Mouse (Mus musculus) neural tube, embryonic 14.5 days (tissue): ENCODE data around the gene Unc5a. TPM values are rescaled to one million over a fixed set of nuclear protein-coding genes. Genes with fewer than 3 reads are reported as not detected.

Experiments used
- ATAC-seq: fragments of 200-750 bp; cut with Nextera tagmentation; 2 replicates; pipeline ENCODE4 v1.8.0; 2017; ENCODE audit warnings: low read depth, mild to moderate bottlenecking, moderate TSS enrichment, moderate library complexity
- H3K27ac ChIP-seq: fragments of 300-500 bp; sonication (generic); 2 replicates; pipeline ENCODE4 v1.5.1; 2014; ENCODE audit warnings: low read depth, mild to moderate bottlenecking, control low read depth, low read length, moderate library complexity, mixed read lengths
- H3K27me3 ChIP-seq: fragments of 300-500 bp; sonication (generic); 2 replicates; pipeline ENCODE4 v1.6.1; 2014; ENCODE audit warnings: low read length; ENCODE audit not compliant: control insufficient read depth, insufficient read depth
- H3K36me3 ChIP-seq: fragments of 300-500 bp; sonication (generic); 2 replicates; pipeline ENCODE4 v1.6.1; 2014; ENCODE audit warnings: low read length, mixed read lengths; ENCODE audit not compliant: control insufficient read depth, insufficient read depth
- H3K4me1 ChIP-seq: fragments of 300-500 bp; sonication (generic); 2 replicates; pipeline ENCODE4 v1.6.1; 2014; ENCODE audit warnings: low read length; ENCODE audit not compliant: control insufficient read depth, insufficient read depth
- H3K4me2 ChIP-seq: fragments of 300-500 bp; sonication (generic); 2 replicates; pipeline ENCODE4 v1.6.1; 2014; ENCODE audit warnings: mild to moderate bottlenecking, low read depth, low read length, control low read depth
- H3K4me3 ChIP-seq: fragments of 300-500 bp; sonication (generic); 2 replicates; pipeline ENCODE4 v1.5.1; 2014; ENCODE audit warnings: low read depth, low read length, control low read depth, mixed read lengths
- H3K9ac ChIP-seq: fragments of 300-500 bp; sonication (generic); replicated peaks from 2 replicates; pipeline ENCODE4 v1.6.1; 2014; ENCODE audit warnings: low read depth, mild to moderate bottlenecking, control low read depth, low read length, mixed read lengths
- H3K9me3 ChIP-seq: fragments of 300-500 bp; sonication (generic); 2 replicates; pipeline ENCODE4 v1.6.1; 2016; ENCODE audit warnings: low read length; ENCODE audit not compliant: control insufficient read depth
- WGBS: fragments of 180-500 bp; shearing (Covaris S2); extraction: QIAGEN DNeasy Blood & Tissue Kit; methylation state at CpG from one replicate; pipeline ENCODE4 v1.1.7; 2014; 5-methylcytosine and 5-hydroxymethylcytosine counted together
- polyA plus RNA-seq: library from polyadenylated mRNA; unstranded; fragments of >200 nt; fragmentation: Nextera tagmentation; extraction: Ambion mirVana; gene quantifications from 2 replicates; pipeline ENCODE4 v1.2.1, GENCODE M21; 2014

Gene Unc5a
- polyA plus RNA-seq, 1 experiment from 2014 or later: 15.7 TPM

GRCm38 (mm10) chr13:55017898-55018599 is 68.8 kb downstream of the Unc5a start:
- H3K9me3 ChIP-seq: no peaks in the 10 kb centered on the region
- WGBS: 81% methylated on average over 8 of the region's 8 CpGs
- no peak for ATAC-seq
- H3K9ac ChIP-seq: no peak overlapping the region
- no peaks in the 10 kb centered on the region for H3K4me1 ChIP-seq
- H3K27ac ChIP-seq: no peak overlapping the region
- no peak overlapping the region for H3K4me3 ChIP-seq
- H3K27me3 ChIP-seq: no peaks in the 10 kb centered on the region
- H3K4me2 ChIP-seq: no peak overlapping the region
- no peaks in the 10 kb centered on the region for H3K36me3 ChIP-seq

DNA sequence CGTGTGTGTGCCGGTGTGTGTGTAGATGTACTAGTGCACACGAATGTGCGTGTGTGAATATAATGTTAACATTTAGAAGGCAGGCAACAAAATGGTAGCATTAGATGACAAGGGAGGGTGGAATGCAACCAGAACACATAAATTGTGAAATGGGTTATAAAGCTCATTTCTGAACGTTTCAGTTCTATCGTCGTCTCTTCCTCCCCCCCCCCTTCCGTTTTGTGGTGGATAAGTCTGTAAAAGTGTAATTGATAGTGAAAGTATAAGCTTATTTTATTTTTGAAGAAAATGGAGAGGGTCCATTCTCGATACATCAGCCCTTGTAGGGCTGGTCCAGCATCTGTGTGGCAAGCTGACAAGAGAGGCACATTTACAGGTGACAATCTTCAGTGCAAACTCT is 69.5 kb downstream of the Unc5a start:
- H3K4me1 ChIP-seq: no peaks in the 10 kb centered on the region
- H3K9me3 ChIP-seq: no peaks in the 10 kb centered on the region
- H3K4me2 ChIP-seq: no peak overlapping the region
- no peaks in the 10 kb centered on the region for H3K27me3 ChIP-seq
- no peak overlapping the region for H3K27ac ChIP-seq
- WGBS: 83% methylated on average over 9 of the region's 9 CpGs
- H3K36me3 ChIP-seq: no peaks in the 10 kb centered on the region
- no peak overlapping the region for H3K9ac ChIP-seq
- no peak for ATAC-seq
- H3K4me3 ChIP-seq: no peak overlapping the region

DNA sequence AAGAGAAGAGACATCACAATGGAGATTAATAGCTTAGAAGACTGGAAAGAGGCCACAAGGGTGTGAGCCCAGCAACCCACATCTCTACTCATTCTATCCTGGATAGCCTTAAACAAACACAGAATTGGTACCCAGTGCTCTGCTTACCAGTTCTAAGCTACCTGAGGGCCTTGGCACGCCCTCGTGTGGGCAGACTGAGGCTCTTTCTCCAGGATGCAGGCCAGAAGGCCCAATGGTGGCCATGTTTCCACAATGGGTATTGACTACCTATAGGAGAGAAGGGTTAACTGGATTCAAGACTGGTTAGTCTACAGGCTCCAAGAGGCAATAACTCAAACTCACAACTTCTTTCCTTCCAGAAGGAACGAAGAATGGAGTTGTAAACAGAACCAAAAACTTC is 70.0 kb downstream of the Unc5a start:
- no peak overlapping the region for H3K27ac ChIP-seq
- H3K36me3 ChIP-seq: no peaks in the 10 kb centered on the region
- H3K27me3 ChIP-seq: no peaks in the 10 kb centered on the region
- H3K9me3 ChIP-seq: no peaks in the 10 kb centered on the region
- no peak overlapping the region for H3K9ac ChIP-seq
- no peaks in the 10 kb centered on the region for H3K4me1 ChIP-seq
- WGBS: 66% methylated on average over 3 of the region's 3 CpGs
- H3K4me2 ChIP-seq: no peak overlapping the region
- H3K4me3 ChIP-seq: no peak overlapping the region
- ATAC-seq: no peak

DNA sequence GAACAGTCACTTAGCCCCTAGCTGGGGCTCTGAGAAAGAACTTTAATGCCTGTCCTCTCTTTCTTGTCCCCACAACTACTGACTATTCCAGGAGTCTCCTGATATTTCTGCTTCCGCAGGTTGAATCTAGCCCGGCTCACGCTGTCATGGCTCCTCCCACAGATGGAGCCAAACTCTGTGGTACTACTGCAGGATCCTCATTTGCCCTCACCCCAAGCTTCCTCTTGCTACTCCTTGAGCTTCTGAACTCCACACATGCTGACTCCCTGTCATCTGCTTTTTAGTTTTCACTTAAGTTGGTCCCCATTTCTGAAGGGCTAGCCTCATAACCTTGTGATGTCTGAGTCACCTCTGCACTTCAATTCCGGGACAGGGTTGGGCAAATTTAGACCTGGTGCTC is 70.8 kb downstream of the Unc5a start:
- Histone ChIP-seq H3K4me1 (no peaks in the 10 kb centered on the region), H3K27ac (no peak overlapping the region), H3K9ac (no peak overlapping the region), H3K9me3 (no peaks in the 10 kb centered on the region), H3K4me3 (no peak overlapping the region), H3K36me3 (no peaks in the 10 kb centered on the region), H3K27me3 (no peaks in the 10 kb centered on the region), H3K4me2 (no peak overlapping the region)
- ATAC-seq: no peak
- WGBS: 96% methylated on average over 4 of the region's 4 CpGs

- ATAC-seq: no peak
- Histone ChIP-seq H3K4me1 (no peaks in the 10 kb centered on the region), H3K9ac (no peak within 1 kb of the TSS), H3K4me2 (no peak within 1 kb of the TSS), H3K9me3 (no peaks in the 10 kb centered on the region), H3K4me3 (no peak within 1 kb of the TSS), H3K36me3 (no peaks in the 10 kb centered on the region), H3K27me3 (no peaks in the 10 kb centered on the region), H3K27ac (no peak within 1 kb of the TSS)
- WGBS: 91% methylated on average over 13 of the region's 13 CpGs
These were observed 72.1 kb downstream of the Unc5a start, which contains the start of gene Hk3 for GRCm38 (mm10) chr13:55021194-55021779. TSS of gene Hk3 (minus strand) at chr13:55021385.

DNA sequence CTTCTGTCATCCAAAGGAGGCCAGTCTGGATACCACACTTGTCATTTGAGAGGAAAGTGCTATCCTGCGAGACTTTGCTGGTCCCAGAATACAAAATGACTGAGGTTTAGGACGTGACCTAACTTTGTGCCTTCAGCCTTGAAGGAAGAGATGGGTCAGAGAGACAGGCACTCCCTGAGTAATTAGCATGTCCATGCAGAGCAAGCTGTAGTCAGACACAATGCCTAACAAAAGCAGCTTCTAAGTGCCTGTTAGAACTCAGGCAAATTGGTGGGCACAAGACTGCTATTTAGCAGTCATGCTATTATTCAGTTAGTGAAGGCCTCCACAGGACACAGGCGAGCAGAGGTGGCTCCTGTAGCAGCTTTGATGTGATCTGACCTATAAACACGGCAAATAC is 73.0 kb downstream of the Unc5a start:
- H3K27me3 ChIP-seq: no peaks in the 10 kb centered on the region
- ATAC-seq: no peak
- no peak overlapping the region for H3K9ac ChIP-seq
- H3K4me2 ChIP-seq: no peak overlapping the region
- WGBS: 25% methylated on average over 4 of the region's 4 CpGs
- no peaks in the 10 kb centered on the region for H3K4me1 ChIP-seq
- H3K36me3 ChIP-seq: no peaks in the 10 kb centered on the region
- H3K27ac ChIP-seq: no peak overlapping the region
- no peaks in the 10 kb centered on the region for H3K9me3 ChIP-seq
- no peak overlapping the region for H3K4me3 ChIP-seq

- no peaks in the 10 kb centered on the region for H3K9me3 ChIP-seq
- H3K4me2 ChIP-seq: no peak overlapping the region
- no peaks in the 10 kb centered on the region for H3K36me3 ChIP-seq
- no peaks in the 10 kb centered on the region for H3K27me3 ChIP-seq
- 76% methylated on average over 9 of the region's 9 CpGs for WGBS
- H3K27ac ChIP-seq: no peak overlapping the region
- no peak overlapping the region for H3K4me3 ChIP-seq
- no peaks in the 10 kb centered on the region for H3K4me1 ChIP-seq
- ATAC-seq: no peak
- H3K9ac ChIP-seq: no peak overlapping the region
These were observed 73.5 kb downstream of the Unc5a start for GRCm38 (mm10) chr13:55022715-55023114.

DNA sequence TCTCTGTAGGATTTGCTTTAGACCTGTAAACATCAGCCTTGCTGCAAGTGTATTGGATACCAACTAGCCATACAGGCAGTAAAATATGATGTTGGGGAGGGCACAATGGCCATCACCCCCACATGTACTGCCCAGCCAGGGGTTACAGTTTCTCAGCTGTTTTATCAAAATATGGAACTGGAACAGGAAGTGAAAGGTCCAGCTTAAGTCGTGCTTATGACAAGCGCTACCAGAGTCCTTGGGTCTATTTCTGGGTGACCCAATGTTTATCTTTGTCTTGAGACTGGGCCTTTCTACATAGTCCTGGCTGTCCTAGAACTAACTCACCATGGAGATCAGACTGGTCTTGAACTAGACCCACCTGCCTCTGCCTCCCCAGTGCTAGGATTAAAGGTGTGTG is 75.0 kb downstream of the Unc5a start:
- Histone ChIP-seq H3K27me3 (no peaks in the 10 kb centered on the region), H3K36me3 (peaks cover 3% of the 10 kb centered on the region; the same call in 1 of the 2 replicates), H3K4me1 (no peaks in the 10 kb centered on the region), H3K27ac (no peak overlapping the region), H3K9ac (no peak overlapping the region), H3K4me3 (no peak overlapping the region), H3K9me3 (no peaks in the 10 kb centered on the region), H3K4me2 (no peak overlapping the region)
- ATAC-seq: no peak
- WGBS: 93% methylated on average over 2 of the region's 2 CpGs

DNA sequence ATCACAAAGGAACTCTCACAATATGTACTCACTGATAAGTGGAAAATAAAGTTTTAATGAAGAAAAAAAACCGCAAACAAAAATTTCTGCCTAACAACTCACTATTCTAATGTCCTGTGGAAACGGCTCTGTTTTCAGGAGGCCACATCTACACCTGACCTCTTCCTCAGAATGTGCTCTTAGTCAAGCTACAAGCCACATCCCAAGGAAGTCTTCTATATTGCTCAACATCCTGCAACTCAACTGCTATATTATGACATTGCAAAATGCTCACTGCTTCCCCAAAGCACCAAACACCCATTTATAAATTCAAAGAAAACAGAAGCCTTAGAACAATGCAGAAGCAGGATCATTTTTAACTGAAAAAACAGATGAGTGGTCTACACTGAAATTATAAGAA is 90.8 kb downstream of the Unc5a start:
- no peaks in the 10 kb centered on the region for H3K9me3 ChIP-seq
- no peak overlapping the region for H3K9ac ChIP-seq
- no peaks in the 10 kb centered on the region for H3K36me3 ChIP-seq
- H3K27me3 ChIP-seq: no peaks in the 10 kb centered on the region
- 96% methylated on average over 2 of the region's 2 CpGs for WGBS
- no peak overlapping the region for H3K27ac ChIP-seq
- H3K4me3 ChIP-seq: no peak overlapping the region
- no peaks in the 10 kb centered on the region for H3K4me1 ChIP-seq
- no peak for ATAC-seq
- no peak overlapping the region for H3K4me2 ChIP-seq
